Comparison of ENCODE assay signal across 8 mouse cellular contexts in genomic region chrX:160137177-160137860, GRCm38 (mm10). TPM values are rescaled to one million over a fixed set of nuclear protein-coding genes. Genes with fewer than 3 reads are reported as not detected.
DNase-seq lines count a peak whose midpoint lies in the region; ATAC-seq and TF ChIP-seq lines count a peak whose summit lies in the region.

No protein-coding gene starts in this region.

- H3K9me3 ChIP-seq in heart, embryonic 10.5 days, result no peaks in the 10 kb centered on the region

- peak overlapping the region; percentile 72 for H3K4me3 ChIP-seq in heart, embryonic 10.5 days
- H3K4me3 ChIP-seq in C2C12 (ENCODE audit: insufficient read depth, poor library complexity, severe bottlenecking) (peak overlapping the region; percentile 39), myocyte (peak overlapping the region; percentile 57)

- H3K27ac ChIP-seq in heart, embryonic 10.5 days, result peak overlapping the region; percentile 94

- no peak for DNase-seq in heart, embryonic 10.5 days (ENCODE audit: low spot score)
- DNase-seq in heart, postnatal 14 days, result no peak
- peak; percentile 32 to 75 for DNase-seq in kidney, postnatal 25 days
- no peak for DNase-seq in frontal cortex, adult 2 months (ENCODE audit: extremely low spot score in 1 of 2, low spot score in 1 of 2)
- no peak for DNase-seq in left cerebral cortex, postnatal 10 days (ENCODE audit: extremely low spot score in 1 of 2, low spot score in 2 of 2)

- no peak for TF ChIP-seq CTCF in C2C12 (IDR thresholded peaks at IDR 0.05; ENCODE audit: control insufficient read depth, insufficient read depth, insufficient read length)

- no peak for TF ChIP-seq POLR2A in myocyte (IDR thresholded peaks at IDR 0.05; ENCODE audit: insufficient read length, low read depth)

- H3K79me2 ChIP-seq in C2C12 (ENCODE audit: control insufficient read depth, insufficient read depth) (peaks cover 54% of the 10 kb centered on the region), myocyte (ENCODE audit: control insufficient read depth, insufficient read depth) (peaks cover 48% of the 10 kb centered on the region)

- H3ac ChIP-seq in C2C12 (ENCODE audit: control insufficient read depth, insufficient read length, low read depth) (peak overlapping the region; percentile 70), myocyte (ENCODE audit: control insufficient read depth, insufficient read length) (peak overlapping the region; percentile 62)

- H3K27me3 ChIP-seq in heart, embryonic 10.5 days (ENCODE audit: insufficient read depth, poor library complexity, severe bottlenecking), result peaks cover 14% of the 10 kb centered on the region; the same call in 1 of the 2 replicates
- H3K27me3 ChIP-seq in C2C12 (ENCODE audit: control insufficient read depth, insufficient read depth, insufficient read length) (no peaks in the 10 kb centered on the region), myocyte (ENCODE audit: control insufficient read depth, insufficient read depth, insufficient read length) (no peaks in the 10 kb centered on the region)

- 22% methylated on average over 18 of the region's 18 CpGs for WGBS in heart, embryonic 10.5 days

- H3K79me3 ChIP-seq in C2C12 (ENCODE audit: low read depth), result peaks cover 46% of the 10 kb centered on the region

- intact Hi-C loops in heart, postnatal 14 days (cut with DNase I), result loop anchor here (5.0 kb wide), 1 partner anchor 630 kb away; the partner anchor contains the start of gene Rs1
- intact Hi-C loops in left cerebral cortex, postnatal 10 days (cut with DNase I), result no loop called here

- peak overlapping the region; percentile 74 for H3K4me2 ChIP-seq in myocyte (ENCODE audit: low read depth)

- no peaks in the 10 kb centered on the region for H3K4me1 ChIP-seq in heart, embryonic 10.5 days

- peaks cover under 1% of the 10 kb centered on the region; the same call in 1 of the 2 replicates for H3K36me3 ChIP-seq in heart, embryonic 10.5 days
- H3K36me3 ChIP-seq in C2C12 (ENCODE audit: control insufficient read depth, insufficient read depth), result peaks cover 5% of the 10 kb centered on the region
- peaks cover 4% of the 10 kb centered on the region for H3K36me3 ChIP-seq in myocyte (ENCODE audit: control insufficient read depth, insufficient read depth)

- peak; percentile 58 for ATAC-seq in erythroid progenitor cell, adult 5-6 weeks (replicated peaks; ENCODE audit: low FRiP score, poor library complexity, severe bottlenecking)

TF ChIP-seq in C2C12, 6 proteins besides CTCF, POLR2A, EP300 and RAD21:
- no peak for TF ChIP-seq CEBPB (IDR thresholded peaks at IDR 0.05; ENCODE audit: low read depth)
- TF ChIP-seq USF1 (IDR thresholded peaks at IDR 0.05; ENCODE audit: low read depth), result no peak
- TF ChIP-seq MYOD1 (IDR thresholded peaks at IDR 0.05; ENCODE audit: control insufficient read depth, insufficient read length, low read depth), result no peak
- TF ChIP-seq MYOG (IDR thresholded peaks at IDR 0.05; ENCODE audit: control insufficient read depth, extremely low read depth, insufficient read length), result no peak
- no peak for TF ChIP-seq MAX (IDR thresholded peaks at IDR 0.05)
- no peak for TF ChIP-seq FOSL1 (IDR thresholded peaks at IDR 0.05; ENCODE audit: insufficient read depth, low read length, poor library complexity, severe bottlenecking)

TF ChIP-seq in myocyte, 11 proteins besides CTCF, POLR2A, EP300 and RAD21:
- TF ChIP-seq REST (IDR thresholded peaks at IDR 0.05; ENCODE audit: insufficient read depth, insufficient read length) (no peak), TCF3 (IDR thresholded peaks at IDR 0.05; ENCODE audit: insufficient read length, low read depth) (no peak), CEBPB (IDR thresholded peaks at IDR 0.05; ENCODE audit: insufficient read depth, poor library complexity, severe bottlenecking) (no peak), POLR2AphosphoS2 (IDR thresholded peaks at IDR 0.05; ENCODE audit: insufficient read length, low read depth) (no peak), MYOG (IDR thresholded peaks at IDR 0.05; ENCODE audit: control insufficient read depth in 1 of 3, insufficient read depth in 1 of 3, insufficient read length in 2 of 3, low read depth in 2 of 3) (no peak), MYOD1 (IDR thresholded peaks at IDR 0.05; ENCODE audit: control insufficient read depth in 1 of 3, insufficient read length in 2 of 3, low read depth in 2 of 3) (no peak), SRF (IDR thresholded peaks at IDR 0.05; ENCODE audit: control insufficient read depth, insufficient read length, low read depth) (no peak), TCF12 (IDR thresholded peaks at IDR 0.05; ENCODE audit: insufficient read depth, poor library complexity, severe bottlenecking) (no peak), USF1 (IDR thresholded peaks at IDR 0.05; ENCODE audit: low read depth) (no peak), E2F4 (IDR thresholded peaks at IDR 0.05; ENCODE audit: insufficient read depth) (no peak), MAX (IDR thresholded peaks at IDR 0.05; ENCODE audit: low read depth) (no peak)

RNA-seq across cellular contexts. Expression of gene Pdha1, which starts 0.9 kb away (rescaled TPM):
- 147 and 220 TPM in 2 replicates for polyA plus RNA-seq in heart, embryonic 10.5 days (2016; fragmentation: Nextera tagmentation; extraction: Ambion mirVana)
- total RNA-seq in heart, postnatal 14 days (2021), result 1,000 to 10,000 TPM; 1,001 to 1,064 TPM
- 82.5 TPM for polyA plus RNA-seq in C2C12 (2012; fragmentation: generic; extraction: Trizol)
- 18.9 and 28.5 TPM in 2 replicates for total RNA-seq in erythroid progenitor cell, adult 5-6 weeks (2015; ENCODE audit: low replicate concordance)
- total RNA-seq in erythroid progenitor cell, adult 5-6 weeks (2017; ENCODE audit: low replicate concordance), result 17.3 and 28.5 TPM in 2 replicates
- polyA plus RNA-seq in myocyte (2012; fragmentation: generic; extraction: Trizol), result 95.4 TPM
- polyA plus RNA-seq in frontal cortex, adult 2 months (2012; rRNA removed), result 156 and 179 TPM in 2 replicates
- total RNA-seq in left cerebral cortex, postnatal 10 days (2021), result 100 to 1,000 TPM; 303 to 324 TPM

Comparison
In these comparisons a context has a peak if more than half of its experiments do, and no peak if none do; other contexts are left out.
1. DNase-seq: peak in kidney, postnatal 25 days (2 of 2); none in heart, embryonic 10.5 days (single experiment), heart, postnatal 14 days (0 of 2), frontal cortex, adult 2 months (0 of 2) and left cerebral cortex, postnatal 10 days (0 of 2).
2. Peak in every context shown above with its lines, with median percentiles within 50 percentile points of each other: H3K4me3 ChIP-seq.